Mouse (Mus musculus) liver, embryonic 14.5 days (tissue): ENCODE data around the gene Fxyd3. TPM values are rescaled to one million over a fixed set of nuclear protein-coding genes. Genes with fewer than 3 reads are reported as not detected.
A peak's percentile ranks its signal among the peaks of the same experiment; 100 is the strongest.

Experiments used
- ATAC-seq: fragments of 200-750 bp; cut with Nextera tagmentation; 2 replicates; pipeline ENCODE4 v1.8.0; 2017; ENCODE audit warnings: moderate number of reproducible peaks, mild to moderate bottlenecking, moderate library complexity; ENCODE audit not compliant: insufficient read depth
- DNase-seq, 3 experiments: peaks; one replicate each; pipeline ENCODE4 v3.0.0-alpha.2; 2012 to 2013; ENCODE audit warnings: low read depth in 3 of 3, low spot score in 3 of 3
- H3K27ac ChIP-seq: fragments of 300-500 bp; sonication (generic); 2 replicates; pipeline ENCODE4 v1.5.1; 2014; ENCODE audit warnings: moderate library complexity, mild to moderate bottlenecking, control low read depth, inconsistent platforms
- H3K27me3 ChIP-seq: fragments of 300-500 bp; sonication (generic); 2 replicates; pipeline ENCODE4 v1.6.1; 2014; ENCODE audit warnings: mild to moderate bottlenecking, low read length, moderate library complexity; ENCODE audit not compliant: control insufficient read depth, insufficient read depth
- H3K36me3 ChIP-seq: fragments of 300-500 bp; sonication (generic); replicated peaks from 2 replicates; pipeline ENCODE4 v1.6.1; 2014; ENCODE audit warnings: low read depth; ENCODE audit not compliant: control insufficient read depth, insufficient read depth
- H3K4me1 ChIP-seq, 2 experiments: fragments of 200-500 bp in 1 of 2; fragments of 300-500 bp in 1 of 2; sonication (generic) in 1 of 2; replicated peaks; 2 replicates each; pipeline ENCODE4 v1.6.1; 2012 to 2014; ENCODE audit warnings: antibody characterized with exemption in 1 of 2, inconsistent platforms in 1 of 2, low read length in 1 of 2; ENCODE audit not compliant: control insufficient read depth in 2 of 2, insufficient read depth in 2 of 2
- H3K4me2 ChIP-seq: fragments of 300-500 bp; sonication (generic); 2 replicates; pipeline ENCODE4 v1.6.1; 2014; ENCODE audit warnings: low read depth, mild to moderate bottlenecking, control low read depth, moderate library complexity
- H3K4me3 ChIP-seq, 2 experiments: fragments of 200-500 bp in 1 of 2; fragments of 300-500 bp in 1 of 2; sonication (generic) in 1 of 2; 2 replicates each; pipeline ENCODE4 v1.5.1; 2012 to 2014; ENCODE audit warnings: low read depth in 2 of 2, low read length in 2 of 2, mild to moderate bottlenecking in 2 of 2, control low read depth in 1 of 2, inconsistent platforms in 1 of 2, moderate library complexity in 1 of 2; ENCODE audit not compliant: insufficient read depth in 1 of 2
- H3K9ac ChIP-seq: fragments of 300-500 bp; sonication (generic); replicated peaks from 2 replicates; pipeline ENCODE4 v1.6.1; 2014; ENCODE audit warnings: mild to moderate bottlenecking, control low read depth, moderate library complexity
- H3K9me3 ChIP-seq: fragments of 300-500 bp; sonication (generic); 2 replicates; pipeline ENCODE4 v1.6.1; 2016; ENCODE audit warnings: low read length, mixed read lengths; ENCODE audit not compliant: control insufficient read depth
- CTCF ChIP-seq: IDR thresholded peaks from 2 replicates; pipeline ENCODE4 v1.5.1; 2016; ENCODE audit warnings: antibody characterized with exemption, low read depth, control low read depth
- EP300 ChIP-seq: IDR thresholded peaks from 2 replicates; pipeline ENCODE4 v1.6.1; 2016; ENCODE audit warnings: antibody characterized with exemption, low read depth
- WGBS: fragments of 180-500 bp; shearing (Covaris S2); extraction: QIAGEN DNeasy Blood & Tissue Kit; methylation state at CpG from one replicate; pipeline ENCODE4 v1.1.7; 2014; ENCODE audit not compliant: insufficient replicate concordance; 5-methylcytosine and 5-hydroxymethylcytosine counted together
- polyA plus RNA-seq, 2 experiments: library from polyadenylated mRNA; depleted of rRNA in 1 of 2; stranded (reverse) in 1 of 2; unstranded in 1 of 2; fragments of >200 nt; fragmentation: Nextera tagmentation in 1 of 2; extraction: Ambion mirVana in 1 of 2; gene quantifications; 2 replicates each; pipeline versions ENCODE4 v1.2.1 to v1.2.3; 2012 to 2014

Gene Fxyd3
- polyA plus RNA-seq, 2 experiments = 0.54 to 0.86 TPM

DNA sequence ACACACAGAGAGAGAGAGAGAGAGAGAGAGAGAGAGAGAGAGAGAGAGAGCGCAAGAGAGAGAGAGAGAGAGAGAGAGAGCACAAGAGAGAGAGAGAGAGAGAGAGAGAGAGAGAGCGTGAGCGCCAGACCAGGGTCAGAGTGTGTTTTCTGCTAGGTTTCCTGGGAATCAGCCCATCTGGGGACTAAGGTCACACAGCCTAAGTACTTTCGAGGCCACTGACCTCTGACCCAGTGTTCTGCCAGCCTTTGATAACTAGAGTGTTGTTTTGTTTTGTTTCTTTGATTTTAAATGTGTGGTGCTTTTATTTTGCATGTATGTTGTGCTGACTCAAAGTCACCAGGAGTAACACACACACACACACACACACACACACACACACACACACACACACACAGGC, 20.6 kb downstream of the Fxyd3 start:
- peak in 1 of 3 experiments; percentile 34 for DNase-seq
- no peak for TF ChIP-seq EP300
- H3K27ac ChIP-seq = no peak overlapping the region
- no peak overlapping the region for H3K4me3 ChIP-seq
- H3K9me3 ChIP-seq = no peaks in the 10 kb centered on the region
- peaks cover 0 to 7% of the 10 kb centered on the region in 2 experiments; a peak in 1 of 4 replicates for H3K4me1 ChIP-seq
- peaks cover 24% of the 10 kb centered on the region for H3K27me3 ChIP-seq
- no peak overlapping the region for H3K9ac ChIP-seq
- H3K36me3 ChIP-seq = no peaks in the 10 kb centered on the region
- peak; percentile 57; the same call in 1 of the 2 replicates for ATAC-seq
- H3K4me2 ChIP-seq = no peak overlapping the region; the same call in 1 of the 2 replicates
- WGBS = 32% methylated on average over 3 of the region's 4 CpGs

DNA sequence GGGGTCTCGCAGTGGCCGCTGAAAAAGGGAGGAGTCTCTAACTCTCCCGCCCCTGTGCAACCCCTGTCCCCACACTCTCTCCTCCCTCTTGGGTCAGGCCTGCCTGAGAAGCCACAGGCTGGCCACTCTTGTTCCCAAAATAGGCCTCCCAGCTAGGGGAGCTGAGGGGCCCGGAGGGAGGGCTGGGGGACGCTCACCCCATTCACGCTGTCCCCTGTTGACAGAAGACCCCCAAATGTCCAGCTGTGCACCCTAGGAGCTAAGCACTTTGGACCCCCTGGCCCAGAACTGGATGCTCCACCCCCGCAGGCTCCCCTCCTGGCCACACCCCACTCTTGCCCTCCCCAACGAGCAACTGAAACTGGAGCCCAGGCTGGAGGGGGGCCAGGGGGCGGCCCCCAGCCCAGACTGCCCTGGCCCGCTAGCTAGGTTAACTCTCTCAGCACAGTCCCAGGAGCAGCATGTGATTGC, 21.1 kb downstream of the Fxyd3 start:
- ATAC-seq (peak; percentile 71), DNase-seq (peak in 1 of 3 experiments; percentile 29)
- no peaks in the 10 kb centered on the region for H3K36me3 ChIP-seq
- H3K9ac ChIP-seq = no peak overlapping the region
- TF ChIP-seq CTCF = no peak
- no peak for TF ChIP-seq EP300
- H3K9me3 ChIP-seq = no peaks in the 10 kb centered on the region
- H3K4me1 ChIP-seq = peaks cover 0 to 7% of the 10 kb centered on the region in 2 experiments; a peak in 1 of 4 replicates
- peaks cover 29% of the 10 kb centered on the region for H3K27me3 ChIP-seq
- 20% methylated on average over 10 of the region's 10 CpGs for WGBS
- H3K4me3 ChIP-seq = peak overlapping the region in 1 of 2 experiments; percentile 3; a peak in 1 of 4 replicates
- no peak overlapping the region for H3K27ac ChIP-seq
- H3K4me2 ChIP-seq = peak overlapping the region; percentile 44

GRCm38 (mm10) chr7:31054661-31055320, 21.7 kb downstream of the Fxyd3 start:
- no peaks in the 10 kb centered on the region for H3K36me3 ChIP-seq
- H3K9ac ChIP-seq = no peak overlapping the region
- TF ChIP-seq CTCF = no peak
- TF ChIP-seq EP300 = no peak
- DNase-seq (no peak), ATAC-seq (peak; percentile 7; the same call in 1 of the 2 replicates)
- H3K27ac ChIP-seq = no peak overlapping the region
- H3K4me1 ChIP-seq = peaks cover 0 to 7% of the 10 kb centered on the region in 2 experiments; a peak in 1 of 4 replicates
- H3K27me3 ChIP-seq = peaks cover 31% of the 10 kb centered on the region
- H3K4me3 ChIP-seq = peak overlapping the region in 1 of 2 experiments; percentile 3; a peak in 1 of 4 replicates
- peak overlapping the region; percentile 44 for H3K4me2 ChIP-seq
- no peaks in the 10 kb centered on the region for H3K9me3 ChIP-seq
- WGBS = 56% methylated on average over 11 of the region's 11 CpGs

GRCm38 (mm10) chr7:31053882-31054447, 22.5 kb downstream of the Fxyd3 start:
- no peaks in the 10 kb centered on the region for H3K36me3 ChIP-seq
- TF ChIP-seq CTCF (no peak), EP300 (no peak)
- DNase-seq = no peak
- no peak for ATAC-seq
- peaks cover 0 to 7% of the 10 kb centered on the region in 2 experiments; a peak in 1 of 4 replicates for H3K4me1 ChIP-seq
- H3K27ac ChIP-seq = no peak overlapping the region
- peaks cover 31% of the 10 kb centered on the region for H3K27me3 ChIP-seq
- no peak overlapping the region for H3K9ac ChIP-seq
- 44% methylated on average over 10 of the region's 10 CpGs for WGBS
- no peak overlapping the region for H3K4me2 ChIP-seq
- no peaks in the 10 kb centered on the region for H3K9me3 ChIP-seq
- H3K4me3 ChIP-seq = no peak overlapping the region
